Mouse (Mus musculus) adrenal gland, adult 18-20 months (tissue): Measurements from ENCODE around the gene Olfr70. TPM values are rescaled to one million over a fixed set of nuclear protein-coding genes. Genes with fewer than 3 reads are reported as not detected.

Source experiments
- DNase-seq, 2 experiments: peaks; one replicate each; pipeline ENCODE4 v3.0.0; 2021 to 2022; ENCODE audit warnings: low spot score in 2 of 2
- total RNA-seq, 2 experiments: library from RNA; stranded (reverse); gene quantifications; 1 replicate in 1 of 2; 2 replicates in 1 of 2; pipeline ENCODE4 v1.2.3; 2021

The Olfr70 gene
- total RNA-seq, 2 experiments from 2014 or later = not detected

GRCm38 (mm10) chr4:43713652-43714219, 13.1 kb upstream of the Olfr70 start:
- DNase-seq = no peak

GRCm38 (mm10) chr4:43711821-43712220, 11.2 kb upstream of the Olfr70 start:
- DNase-seq = peak; percentile 84 to 90

GRCm38 (mm10) chr4:43709869-43710268, 9.3 kb upstream of the Olfr70 start, which contains the start of gene Olfr71:
Olfr71 (minus strand) TSS chr4:43710255.
- no peak for DNase-seq

- DNase-seq = no peak
These were observed 5.4 kb upstream of the Olfr70 start for GRCm38 (mm10) chr4:43705991-43706390.

GRCm38 (mm10) chr4:43703851-43704250, 3.2 kb upstream of the Olfr70 start:
- no peak for DNase-seq

- DNase-seq = no peak
These were observed 2.8 kb upstream of the Olfr70 start for GRCm38 (mm10) chr4:43703439-43703838.

GRCm38 (mm10) chr4:43696561-43696960, 4.0 kb downstream of the Olfr70 start:
- DNase-seq = no peak

GRCm38 (mm10) chr4:43695249-43695671, 5.3 kb downstream of the Olfr70 start:
- no peak for DNase-seq

GRCm38 (mm10) chr4:43694439-43695248, 6.0 kb downstream of the Olfr70 start:
- no peak for DNase-seq

- DNase-seq = peak in 1 of 2 experiments; percentile 40
These were observed 6.8 kb downstream of the Olfr70 start for GRCm38 (mm10) chr4:43693806-43694241.

GRCm38 (mm10) chr4:43691026-43691425, 9.6 kb downstream of the Olfr70 start:
- DNase-seq = no peak

GRCm38 (mm10) chr4:43690021-43690420, 10.6 kb downstream of the Olfr70 start:
- no peak for DNase-seq

GRCm38 (mm10) chr4:43679416-43680043, 21.1 kb downstream of the Olfr70 start:
- DNase-seq = peak; percentile 24 to 36

GRCm38 (mm10) chr4:43678541-43678940, 22.1 kb downstream of the Olfr70 start:
- no peak for DNase-seq

- DNase-seq = no peak
These were observed 25.0 kb downstream of the Olfr70 start for GRCm38 (mm10) chr4:43675608-43676007.

- no peak for DNase-seq
These were observed 25.6 kb downstream of the Olfr70 start for GRCm38 (mm10) chr4:43674974-43675373.

- DNase-seq = no peak
These were observed 26.9 kb downstream of the Olfr70 start for GRCm38 (mm10) chr4:43673703-43674102.

GRCm38 (mm10) chr4:43672070-43672469, 28.5 kb downstream of the Olfr70 start:
- peak; percentile 88 to 94 for DNase-seq

GRCm38 (mm10) chr4:43669428-43669794, 31.2 kb downstream of the Olfr70 start:
- DNase-seq = peak in 1 of 2 experiments; percentile 77

- peak; percentile 84 to 87 for DNase-seq
These were observed 31.7 kb downstream of the Olfr70 start, which contains the start of the genes Tmem8b and Fam221b for GRCm38 (mm10) chr4:43668782-43669427. Tmem8b (plus strand) TSS chr4:43668971. Fam221b (minus strand) TSS chr4:43669145.

GRCm38 (mm10) chr4:43666412-43666811, 34.2 kb downstream of the Olfr70 start:
- no peak for DNase-seq
